In genomic region chr17:28061472-28061871, GRCm38 (mm10) we compare ENCODE assay signal across 8 mouse cellular contexts. TPM values are rescaled to one million over a fixed set of nuclear protein-coding genes. Genes with fewer than 3 reads are reported as not detected.
DNase-seq lines count a peak whose midpoint lies in the region; ATAC-seq and TF ChIP-seq lines count a peak whose summit lies in the region.

No protein-coding gene starts in this region.

- H3K27me3 ChIP-seq in liver, embryonic 14.5 days (ENCODE audit: control insufficient read depth, insufficient read depth, low read length) = no peaks in the 10 kb centered on the region
- no peaks in the 10 kb centered on the region for H3K27me3 ChIP-seq in liver, embryonic 12.5 days (replicated peaks)
- no peaks in the 10 kb centered on the region for H3K27me3 ChIP-seq in embryonic facial prominence, embryonic 14.5 days (replicated peaks; ENCODE audit: control insufficient read depth, insufficient read depth, low read length)

- no peak overlapping the region for H3K4me2 ChIP-seq in liver, embryonic 14.5 days (ENCODE audit: low read depth)
- H3K4me2 ChIP-seq in liver, embryonic 12.5 days = no peak overlapping the region
- no peak overlapping the region for H3K4me2 ChIP-seq in embryonic facial prominence, embryonic 14.5 days (ENCODE audit: low read depth, low read length)

- peak; percentile 57 for TF ChIP-seq CTCF in liver, embryonic 14.5 days (IDR thresholded peaks at IDR 0.05; ENCODE audit: low read depth)

- H3K4me3 ChIP-seq in liver, embryonic 14.5 days (ENCODE audit: insufficient read depth in 1 of 2, low read depth in 2 of 2, low read length in 2 of 2) = no peak overlapping the region
- no peak overlapping the region for H3K4me3 ChIP-seq in liver, embryonic 12.5 days
- H3K4me3 ChIP-seq in embryonic facial prominence, embryonic 14.5 days (ENCODE audit: low read depth, low read length) = no peak overlapping the region

- H3K4me1 ChIP-seq in liver, embryonic 14.5 days (replicated peaks; ENCODE audit: control insufficient read depth in 2 of 2, insufficient read depth in 2 of 2, low read length in 1 of 2) = no peaks in the 10 kb centered on the region
- H3K4me1 ChIP-seq in liver, embryonic 12.5 days = no peaks in the 10 kb centered on the region
- peaks cover 24% of the 10 kb centered on the region for H3K4me1 ChIP-seq in embryonic facial prominence, embryonic 14.5 days (ENCODE audit: control insufficient read depth, insufficient read depth, low read length)

- TF ChIP-seq EP300 in liver, embryonic 14.5 days (IDR thresholded peaks at IDR 0.05; ENCODE audit: low read depth) = no peak

- no peak for ATAC-seq in liver, embryonic 14.5 days (ENCODE audit: insufficient read depth)
- ATAC-seq in liver, embryonic 12.5 days = no peak
- peak; percentile 64 for ATAC-seq in embryonic facial prominence, embryonic 14.5 days (ENCODE audit: low read depth)
- ATAC-seq in erythroid progenitor cell, adult 5-6 weeks (replicated peaks; ENCODE audit: low FRiP score, poor library complexity, severe bottlenecking) = no peak

- peak; percentile 68 for DNase-seq in adrenal gland, postnatal 14 days
- no peak for DNase-seq in adrenal gland, adult 2 months
- DNase-seq in liver, embryonic 14.5 days (ENCODE audit: low read depth in 3 of 3, low spot score in 3 of 3) = no peak
- peak; percentile 74 for DNase-seq in embryonic facial prominence, embryonic 14.5 days (ENCODE audit: low spot score)
- peak; percentile 34 to 57 for DNase-seq in left cerebral cortex, postnatal 36 days (ENCODE audit: low spot score in 2 of 2)
- DNase-seq in retina, postnatal 1 day = peak; percentile 56

- no peak overlapping the region for H3K9ac ChIP-seq in liver, embryonic 14.5 days (replicated peaks)
- no peak overlapping the region for H3K9ac ChIP-seq in liver, embryonic 12.5 days
- peak overlapping the region; percentile 40; the same call in 1 of the 2 replicates for H3K9ac ChIP-seq in embryonic facial prominence, embryonic 14.5 days (ENCODE audit: low read depth, low read length)

- 58% methylated on average over 7 of the region's 7 CpGs for WGBS in liver, embryonic 14.5 days (ENCODE audit: insufficient replicate concordance)
- WGBS in liver, embryonic 12.5 days (ENCODE audit: insufficient replicate concordance) = 64% methylated on average over 7 of the region's 7 CpGs
- WGBS in embryonic facial prominence, embryonic 14.5 days = 43% methylated on average over 6 of the region's 7 CpGs

- intact Hi-C loops in left cerebral cortex, postnatal 36 days (cut with DNase I) = loop anchor here (5.0 kb wide), 1 partner anchor 149 kb away; no protein-coding TSS in a partner anchor

- no peaks in the 10 kb centered on the region for H3K9me3 ChIP-seq in liver, embryonic 14.5 days (ENCODE audit: control insufficient read depth, low read length)
- H3K9me3 ChIP-seq in liver, embryonic 12.5 days (replicated peaks) = no peaks in the 10 kb centered on the region
- H3K9me3 ChIP-seq in embryonic facial prominence, embryonic 14.5 days (ENCODE audit: control insufficient read depth, low read length) = no peaks in the 10 kb centered on the region

- no peak overlapping the region for H3K27ac ChIP-seq in liver, embryonic 14.5 days
- no peak overlapping the region for H3K27ac ChIP-seq in liver, embryonic 12.5 days
- H3K27ac ChIP-seq in embryonic facial prominence, embryonic 14.5 days (replicated peaks; ENCODE audit: low read depth, low read length) = peak overlapping the region; percentile 3; the same call in 1 of the 2 replicates

- no peaks in the 10 kb centered on the region for H3K36me3 ChIP-seq in liver, embryonic 14.5 days (replicated peaks; ENCODE audit: control insufficient read depth, insufficient read depth, low read depth)
- H3K36me3 ChIP-seq in liver, embryonic 12.5 days = peaks cover 41% of the 10 kb centered on the region
- peaks cover 33% of the 10 kb centered on the region; the same call in 1 of the 2 replicates for H3K36me3 ChIP-seq in embryonic facial prominence, embryonic 14.5 days (ENCODE audit: control insufficient read depth, insufficient read depth, low read length)

RNA-seq across cellular contexts. Expression of gene Tcp11, which starts 19.0 kb away (rescaled TPM):
- not detected in 2 replicates for total RNA-seq in adrenal gland, postnatal 14 days (2021)
- total RNA-seq in adrenal gland, adult 2 months (2021) = under 1 TPM in 1 of 2 experiments, not detected in 1; 0.24 TPM
- 0.08 TPM in 1 of 2 replicates, not detected in the other for polyA plus RNA-seq in adrenal gland, adult 2 months (2012; rRNA removed)
- polyA plus RNA-seq in liver, embryonic 14.5 days (2012; rRNA removed) = 0.14 and 0.16 TPM in 2 replicates
- polyA plus RNA-seq in liver, embryonic 14.5 days (2014; fragmentation: Nextera tagmentation; extraction: Ambion mirVana) = 0.13 TPM in 1 of 2 replicates, not detected in the other
- polyA plus RNA-seq in liver, embryonic 12.5 days (2016; fragmentation: Nextera tagmentation; extraction: Ambion mirVana) = 0.44 and 0.53 TPM in 2 replicates
- polyA plus RNA-seq in embryonic facial prominence, embryonic 14.5 days (2014; fragmentation: Nextera tagmentation; extraction: Ambion mirVana) = 1.4 and 2.4 TPM in 2 replicates
- total RNA-seq in left cerebral cortex, postnatal 36 days (2021) = under 1 TPM; 0.54 to 0.59 TPM
- total RNA-seq in erythroid progenitor cell, adult 5-6 weeks (2015; ENCODE audit: low replicate concordance) = not detected in 2 replicates
- not detected in 2 replicates for total RNA-seq in erythroid progenitor cell, adult 5-6 weeks (2017; ENCODE audit: low replicate concordance)

Comparison
In these comparisons a context has a peak if more than half of its experiments do, and no peak if none do; other contexts are left out.
1. DNase-seq: peak in adrenal gland, postnatal 14 days (single experiment), embryonic facial prominence, embryonic 14.5 days (single experiment), left cerebral cortex, postnatal 36 days (2 of 2) and retina, postnatal 1 day (single experiment); none in adrenal gland, adult 2 months (single experiment) and liver, embryonic 14.5 days (0 of 3).